Mouse (Mus musculus) neural tube, embryonic 11.5 days (tissue): Measurements from ENCODE around the gene Bri3bp. TPM values are rescaled to one million over a fixed set of nuclear protein-coding genes. Genes with fewer than 3 reads are reported as not detected.
"Not testable (repeated sequence)": the region's sequence is repeated elsewhere in the genome, so short reads cannot be mapped to it uniquely, and the experiment has no call there.

Source experiments
- ATAC-seq: fragments of 200-750 bp; cut with Nextera tagmentation; 2 replicates; pipeline ENCODE4 v1.8.0; 2017; ENCODE audit warnings: moderate number of reproducible peaks, mild to moderate bottlenecking, moderate TSS enrichment, moderate library complexity; ENCODE audit not compliant: insufficient read depth, low FRiP score, low TSS enrichment
- DNase-seq: peaks from one replicate; pipeline ENCODE4 v3.0.0-alpha.2; 2015; ENCODE audit warnings: low spot score
- H3K27ac ChIP-seq: fragments of 300-500 bp; sonication (generic); 2 replicates; pipeline ENCODE4 v1.5.1; 2014; ENCODE audit warnings: low read depth, mild to moderate bottlenecking, low read length
- H3K27me3 ChIP-seq: fragments of 300-500 bp; sonication (generic); 2 replicates; pipeline ENCODE4 v1.6.1; 2014; ENCODE audit warnings: mild to moderate bottlenecking, low read length, mixed read lengths; ENCODE audit not compliant: control insufficient read depth, insufficient read depth
- H3K36me3 ChIP-seq: fragments of 300-500 bp; sonication (generic); 2 replicates; pipeline ENCODE4 v1.6.1; 2014; ENCODE audit warnings: mild to moderate bottlenecking, low read length, moderate library complexity, mixed read lengths; ENCODE audit not compliant: control insufficient read depth, insufficient read depth
- H3K4me1 ChIP-seq: fragments of 300-500 bp; sonication (generic); 2 replicates; pipeline ENCODE4 v1.6.1; 2014; ENCODE audit warnings: low read length, mixed read lengths; ENCODE audit not compliant: control insufficient read depth, insufficient read depth
- H3K4me2 ChIP-seq: fragments of 300-500 bp; sonication (generic); 2 replicates; pipeline ENCODE4 v1.6.1; 2014; ENCODE audit warnings: low read depth, mild to moderate bottlenecking, moderate library complexity
- H3K4me3 ChIP-seq: fragments of 300-500 bp; sonication (generic); 2 replicates; pipeline ENCODE4 v1.5.1; 2014; ENCODE audit warnings: low read depth, low read length
- H3K9ac ChIP-seq: fragments of 300-500 bp; sonication (generic); 2 replicates; pipeline ENCODE4 v1.6.1; 2014; ENCODE audit warnings: mild to moderate bottlenecking, low read length
- H3K9me3 ChIP-seq: fragments of 300-500 bp; sonication (generic); 2 replicates; pipeline ENCODE4 v1.6.1; 2016; ENCODE audit warnings: low read length; ENCODE audit not compliant: control insufficient read depth
- WGBS: fragments of 180-500 bp; shearing (Covaris S2); extraction: QIAGEN DNeasy Blood & Tissue Kit; methylation state at CpG from one replicate; pipeline ENCODE4 v1.1.7; 2014; 5-methylcytosine and 5-hydroxymethylcytosine counted together
- polyA plus RNA-seq: library from polyadenylated mRNA; unstranded; fragments of >200 nt; fragmentation: Nextera tagmentation; extraction: Ambion mirVana; gene quantifications from 2 replicates; pipeline ENCODE4 v1.2.1, GENCODE M21; 2014

Gene Bri3bp
- polyA plus RNA-seq, result 33.7 and 38.0 TPM in 2 replicates

GRCm38 (mm10) chr5:125441234-125442114 lies at the start of gene Bri3bp:
Bri3bp (plus strand) TSS chr5:125441568.
- no peaks in the 10 kb centered on the region for H3K27me3 ChIP-seq
- DNase-seq (peak; percentile 88), ATAC-seq (peak; percentile 94)
- peak within 1 kb of the TSS; percentile 88 for H3K4me3 ChIP-seq
- H3K4me1 ChIP-seq, result 0 out of 2 replicates have a peak, but pooled peaks cover 4% of the 10 kb centered on the region
- H3K27ac ChIP-seq, result peak within 1 kb of the TSS; percentile 79
- under 1% methylated on average over 42 of the region's 97 CpGs for WGBS
- H3K9me3 ChIP-seq, result no peaks in the 10 kb centered on the region
- peak within 1 kb of the TSS; percentile 86 for H3K9ac ChIP-seq
- no peaks in the 10 kb centered on the region for H3K36me3 ChIP-seq
- peak within 1 kb of the TSS; percentile 76 for H3K4me2 ChIP-seq

- 91% methylated on average over 5 of the region's 5 CpGs for WGBS
- no peak overlapping the region for H3K27ac ChIP-seq
- peaks cover 21% of the 10 kb centered on the region for H3K4me1 ChIP-seq
- ATAC-seq (no peak), DNase-seq (no peak)
- no peak overlapping the region for H3K4me3 ChIP-seq
- H3K4me2 ChIP-seq, result no peak overlapping the region
- H3K9me3 ChIP-seq, result no peaks in the 10 kb centered on the region
- no peaks in the 10 kb centered on the region for H3K27me3 ChIP-seq
- no peak overlapping the region for H3K9ac ChIP-seq
- H3K36me3 ChIP-seq, result no peaks in the 10 kb centered on the region
Observed at GRCm38 (mm10) chr5:125391609-125392008, 49.8 kb upstream of the Bri3bp start.

- H3K36me3 ChIP-seq, H3K27ac ChIP-seq, H3K9me3 ChIP-seq, H3K4me2 ChIP-seq, H3K27me3 ChIP-seq, H3K9ac ChIP-seq, DNase-seq, ATAC-seq, H3K4me3 ChIP-seq: not testable (repeated sequence)
- peaks cover 21% of the 10 kb centered on the region for H3K4me1 ChIP-seq
- WGBS, result 98% methylated on average over 4 of the region's 4 CpGs
Observed at GRCm38 (mm10) chr5:125392176-125392575, 49.2 kb upstream of the Bri3bp start.

GRCm38 (mm10) chr5:125392618-125392976 lies 48.8 kb upstream of the Bri3bp start:
- Histone ChIP-seq H3K9ac (peak overlapping the region; percentile 18; the same call in 1 of the 2 replicates), H3K27ac (peak overlapping the region; percentile 97), H3K9me3 (no peaks in the 10 kb centered on the region), H3K27me3 (no peaks in the 10 kb centered on the region), H3K4me2 (no peak overlapping the region; the same call in 1 of the 2 replicates), H3K36me3 (no peaks in the 10 kb centered on the region), H3K4me1 (peaks cover 21% of the 10 kb centered on the region), H3K4me3 (peak overlapping the region; percentile 13; the same call in 1 of the 2 replicates)
- 47% methylated on average over 1 of the region's 1 CpGs for WGBS
- no peak for ATAC-seq
- DNase-seq, result no peak

- H3K4me1 ChIP-seq, result peaks cover 21% of the 10 kb centered on the region
- DNase-seq (peak; percentile 93), ATAC-seq (peak; percentile 84)
- H3K27ac ChIP-seq, result peak overlapping the region; percentile 97
- no peaks in the 10 kb centered on the region for H3K27me3 ChIP-seq
- no peaks in the 10 kb centered on the region for H3K36me3 ChIP-seq
- peak overlapping the region; percentile 24 for H3K4me3 ChIP-seq
- H3K9me3 ChIP-seq, result no peaks in the 10 kb centered on the region
- H3K9ac ChIP-seq, result peak overlapping the region; percentile 56
- peak overlapping the region; percentile 45 for H3K4me2 ChIP-seq
- WGBS, result under 1% methylated on average over 20 of the region's 20 CpGs
Observed at GRCm38 (mm10) chr5:125392977-125393621, 48.3 kb upstream of the Bri3bp start.

- Histone ChIP-seq H3K9me3 (no peaks in the 10 kb centered on the region), H3K27me3 (no peaks in the 10 kb centered on the region), H3K4me3 (peak overlapping the region; percentile 24; the same call in 1 of the 2 replicates), H3K4me1 (peaks cover 19% of the 10 kb centered on the region), H3K9ac (peak overlapping the region; percentile 56), H3K36me3 (no peaks in the 10 kb centered on the region), H3K27ac (peak overlapping the region; percentile 97), H3K4me2 (peak overlapping the region; percentile 45)
- ATAC-seq (peak; percentile 67), DNase-seq (peak; percentile 88)
- WGBS, result 20% methylated on average over 22 of the region's 25 CpGs
Observed at GRCm38 (mm10) chr5:125393622-125394603, 47.5 kb upstream of the Bri3bp start.

- Histone ChIP-seq H3K36me3 (no peaks in the 10 kb centered on the region), H3K9ac (peak overlapping the region; percentile 33; the same call in 1 of the 2 replicates), H3K4me2 (no peak overlapping the region), H3K27me3 (no peaks in the 10 kb centered on the region), H3K4me1 (peaks cover 19% of the 10 kb centered on the region), H3K27ac (peak overlapping the region; percentile 97; the same call in 1 of the 2 replicates), H3K4me3 (no peak overlapping the region), H3K9me3 (no peaks in the 10 kb centered on the region)
- WGBS, result 64% methylated on average over 3 of the region's 3 CpGs
- DNase-seq, result no peak
- ATAC-seq, result no peak
Observed at GRCm38 (mm10) chr5:125395008-125395407, 46.4 kb upstream of the Bri3bp start.

- Histone ChIP-seq H3K4me1 (no peaks in the 10 kb centered on the region), H3K9ac (no peak overlapping the region), H3K27me3 (no peaks in the 10 kb centered on the region), H3K27ac (no peak overlapping the region), H3K36me3 (no peaks in the 10 kb centered on the region), H3K4me2 (no peak overlapping the region), H3K9me3 (no peaks in the 10 kb centered on the region), H3K4me3 (no peak overlapping the region)
- no peak for DNase-seq
- WGBS, result 67% methylated on average over 7 of the region's 7 CpGs
- ATAC-seq, result no peak
Observed at GRCm38 (mm10) chr5:125400903-125401302, 40.5 kb upstream of the Bri3bp start.
